Mouse (Mus musculus) CH12.LX (cell line): ENCODE measurements around the gene Snx21. TPM values are rescaled to one million over a fixed set of nuclear protein-coding genes. Genes with fewer than 3 reads are reported as not detected.
A peak's percentile ranks its signal among the peaks of the same experiment; 100 is the strongest.

Source experiments
- DNase-seq: peaks from one replicate; pipeline ENCODE4 v3.0.0-alpha.2; 2013; ENCODE audit errors: extremely low read depth
- H3K27ac ChIP-seq: 2 replicates; pipeline ENCODE4 v1.5.1; 2012; ENCODE audit warnings: low read depth, mild to moderate bottlenecking, control low read depth, moderate library complexity; ENCODE audit not compliant: insufficient read depth
- H3K27me3 ChIP-seq: replicated peaks from 2 replicates; pipeline ENCODE3; 2012; ENCODE audit warnings: inconsistent platforms
- H3K36me3 ChIP-seq, 2 experiments: replicated peaks in 1 of 2; 2 replicates each; pipeline versions ENCODE3 to v1.6.1; 2012; ENCODE audit warnings: inconsistent platforms in 1 of 2, low read length in 1 of 2, mild to moderate bottlenecking in 1 of 2, mixed read lengths in 1 of 2, moderate library complexity in 1 of 2; ENCODE audit not compliant: control insufficient read depth in 1 of 2, insufficient read depth in 1 of 2
- H3K4me1 ChIP-seq, 2 experiments: 2 replicates each; pipeline ENCODE4 v1.6.1; 2012; ENCODE audit warnings: inconsistent platforms in 1 of 2, moderate library complexity in 1 of 2; ENCODE audit not compliant: insufficient read depth in 2 of 2, control insufficient read depth in 1 of 2
- H3K4me2 ChIP-seq: 2 replicates; pipeline ENCODE4 v1.6.1; 2012; ENCODE audit warnings: low read depth, mild to moderate bottlenecking, control low read depth; ENCODE audit not compliant: poor library complexity, insufficient read depth, severe bottlenecking
- H3K4me3 ChIP-seq, 3 experiments: fragments of 150-350 bp in 1 of 3; sonication (generic) in 1 of 3; replicated peaks in 1 of 3; 2 replicates each; pipeline versions ENCODE3 to v1.5.1; 2011 to 2012; ENCODE audit warnings: low read depth in 2 of 3, low read length in 2 of 3, mild to moderate bottlenecking in 2 of 3, moderate library complexity in 2 of 3, control low read depth in 1 of 3, improper control_type of control experiment in 1 of 3, inconsistent platforms in 1 of 3, mixed read lengths in 1 of 3; ENCODE audit not compliant: poor library complexity in 1 of 3
- H3K79me2 ChIP-seq: replicated peaks from 2 replicates; pipeline ENCODE4 v1.6.1; 2012; ENCODE audit warnings: mild to moderate bottlenecking, moderate library complexity; ENCODE audit not compliant: control insufficient read depth, poor library complexity, insufficient read depth, severe bottlenecking; ENCODE audit errors: extremely low read depth
- H3K9ac ChIP-seq: 2 replicates; pipeline ENCODE4 v1.6.1; 2012; ENCODE audit warnings: low read depth, mild to moderate bottlenecking, control low read depth, moderate library complexity; ENCODE audit not compliant: insufficient read depth
- H3K9me3 ChIP-seq: replicated peaks from 2 replicates; pipeline ENCODE3; 2012; ENCODE audit warnings: low read length, inconsistent platforms, mixed read lengths
- BHLHE40 ChIP-seq: IDR thresholded peaks from 2 replicates; pipeline ENCODE4 v1.6.1; 2011; ENCODE audit warnings: mild to moderate bottlenecking, low read depth, low read length, improper control_type of control experiment
- CHD1 ChIP-seq: IDR thresholded peaks from 2 replicates; pipeline ENCODE4 v1.6.1; 2012; ENCODE audit warnings: low read depth, low read length, improper control_type of control experiment, inconsistent platforms
- CHD2 ChIP-seq: IDR thresholded peaks from 2 replicates; pipeline ENCODE4 v1.6.1; 2011; ENCODE audit warnings: low read length, improper control_type of control experiment
- CTCF ChIP-seq, 2 experiments: IDR thresholded peaks in 1 of 2; conservative IDR thresholded peaks in 1 of 2; 2 replicates each; pipeline ENCODE4 v1.5.1; 2011 to 2012; ENCODE audit warnings: low read depth in 2 of 2, low read length in 2 of 2, improper control_type of control experiment in 1 of 2, inconsistent platforms in 1 of 2, mild to moderate bottlenecking in 1 of 2, moderate library complexity in 1 of 2
- ELF1 ChIP-seq: IDR thresholded peaks from 2 replicates; pipeline ENCODE4 v1.6.1; 2014; ENCODE audit warnings: low read depth, mild to moderate bottlenecking, inconsistent platforms, low read length, improper control_type of control experiment
- ETS1 ChIP-seq: conservative IDR thresholded peaks from 2 replicates; pipeline ENCODE4 v1.6.1; 2012; ENCODE audit warnings: low read depth, mild to moderate bottlenecking, inconsistent platforms, low read length, improper control_type of control experiment, moderate library complexity
- IRF4 ChIP-seq: IDR thresholded peaks from 2 replicates; pipeline ENCODE4 v1.6.1; 2014; ENCODE audit warnings: low read depth, mild to moderate bottlenecking, inconsistent platforms, low read length, improper control_type of control experiment
- MAX ChIP-seq: IDR thresholded peaks from 2 replicates; pipeline ENCODE4 v1.6.1; 2011; ENCODE audit warnings: low read length, improper control_type of control experiment
- MXI1 ChIP-seq: IDR thresholded peaks from 2 replicates; pipeline ENCODE4 v1.6.1; 2011; ENCODE audit warnings: mild to moderate bottlenecking, low read depth, low read length, improper control_type of control experiment
- MYC ChIP-seq: IDR thresholded peaks from 2 replicates; pipeline ENCODE4 v1.6.1; 2011; ENCODE audit warnings: low read depth, mild to moderate bottlenecking, improper control_type of control experiment, low read length
- RAD21 ChIP-seq: IDR thresholded peaks from 2 replicates; pipeline ENCODE4 v1.6.1; 2011; ENCODE audit warnings: low read depth, mild to moderate bottlenecking, low read length, improper control_type of control experiment, moderate library complexity
- SMC3 ChIP-seq: IDR thresholded peaks from 2 replicates; pipeline ENCODE4 v1.6.1; 2011; ENCODE audit warnings: low read depth, low read length, improper control_type of control experiment
- TBP ChIP-seq: conservative IDR thresholded peaks from 2 replicates; pipeline ENCODE4 v1.6.1; 2011; ENCODE audit warnings: low read depth, low read length, improper control_type of control experiment
- UBTF ChIP-seq: IDR thresholded peaks from 2 replicates; pipeline ENCODE4 v1.6.1; 2012; ENCODE audit warnings: low read depth, mild to moderate bottlenecking, inconsistent platforms, low read length, improper control_type of control experiment, moderate library complexity
- USF1 ChIP-seq: IDR thresholded peaks from 2 replicates; pipeline ENCODE4 v1.6.1; 2014; ENCODE audit warnings: low read depth, mild to moderate bottlenecking, inconsistent platforms, low read length, improper control_type of control experiment
- ZC3H11A ChIP-seq: IDR thresholded peaks from 2 replicates; pipeline ENCODE4 v1.6.1; 2012; ENCODE audit warnings: low read depth, mild to moderate bottlenecking, inconsistent platforms, low read length, improper control_type of control experiment
- ZMIZ1 ChIP-seq: IDR thresholded peaks from 2 replicates; pipeline ENCODE4 v1.6.1; 2012; ENCODE audit warnings: low read depth, mild to moderate bottlenecking, inconsistent platforms, low read length, improper control_type of control experiment
- dilution Hi-C: fragments of 300-500 bp; cut with MboI; formaldehyde crosslinking; loops from 2 replicates; pipeline ENCODE4 v1.14.3; 2020; ENCODE audit warnings: low sequenced_read_pairs; ENCODE audit not compliant: extremely low pct_unique_long_range_greater_than_20kb, extremely low pct_ligation_motif_present
- in situ Hi-C: fragments of 300-500 bp; cut with MboI; formaldehyde crosslinking; loops from 3 replicates; pipeline ENCODE4 v1.14.3; 2019; ENCODE audit warnings: low sequenced_read_pairs, low pct_ligation_motif_present, low pct_unique_long_range_greater_than_20kb, mixed read lengths
- polyA plus RNA-seq: library from polyadenylated mRNA; unstranded; fragments of >175 nt; gene quantifications from 2 replicates; pipeline ENCODE4 v1.2.1, GENCODE M21; 2012; ENCODE audit warnings: low read depth; ENCODE audit not compliant: insufficient read length
- total RNA-seq, 2 experiments: library from RNA; depleted of rRNA; stranded (reverse); fragments of 300-350 nt in 1 of 2; fragments of >200 nt in 1 of 2; gene quantifications; 2 replicates each; pipeline ENCODE4 v1.2.3; 2012 to 2014

The Snx21 gene
- total and polyA plus RNA-seq, 3 experiments: 0.71 to 3.3 (median 1.5) TPM

- Histone ChIP-seq H3K9me3 (no peaks in the 10 kb centered on the region), H3K27me3 (no peaks in the 10 kb centered on the region), H3K9ac (peak overlapping the region; percentile 64), H3K27ac (peak overlapping the region; percentile 34), H3K36me3 (peaks cover 8 to 48% of the 10 kb centered on the region in 2 experiments), H3K4me2 (peak overlapping the region; percentile 73), H3K79me2 (peaks cover 12% of the 10 kb centered on the region), H3K4me3 (peak overlapping the region; percentile 76 to 93 (median 79)), H3K4me1 (peaks cover 5 to 25% of the 10 kb centered on the region in 2 experiments; a peak in 2 of 4 replicates)
- no peak for TF ChIP-seq CHD2
- no peak for TF ChIP-seq CTCF (conservative IDR thresholded peaks at IDR 0.05 in 1 of 2, IDR thresholded peaks at IDR 0.05 in 1 of 2; ENCODE audit: low read depth in 2 of 2, low read length in 2 of 2)
- TF ChIP-seq USF1: no peak
- no peak for TF ChIP-seq ELF1
- TF ChIP-seq MAX: no peak
- TF ChIP-seq CHD1: no peak
- no peak for TF ChIP-seq SMC3
- no peak for TF ChIP-seq ETS1
- TF ChIP-seq UBTF: 0 out of 2 replicates have a peak, but pooled peaks have one; percentile 19
- TF ChIP-seq RAD21: no peak
- TF ChIP-seq IRF4: no peak
- peak; percentile 55; the same call in 1 of the 2 replicates for TF ChIP-seq MYC
- dilution Hi-C loops (no loop called here), in situ Hi-C loops (no loop called here)
- no peak for DNase-seq
These were observed 19.7 kb downstream of the Snx21 start for GRCm38 (mm10) chr2:164805332-164805718.

GRCm38 (mm10) chr2:164806614-164807013, 21.0 kb downstream of the Snx21 start:
- H3K4me1 ChIP-seq: peaks cover 5 to 25% of the 10 kb centered on the region in 2 experiments; a peak in 2 of 4 replicates
- DNase-seq: no peak
- no peaks in the 10 kb centered on the region for H3K9me3 ChIP-seq
- H3K79me2 ChIP-seq: peaks cover 12% of the 10 kb centered on the region
- no peak overlapping the region for H3K4me2 ChIP-seq
- no peak overlapping the region for H3K9ac ChIP-seq
- H3K36me3 ChIP-seq: peaks cover 7 to 44% of the 10 kb centered on the region in 2 experiments
- no peaks in the 10 kb centered on the region for H3K27me3 ChIP-seq
- H3K27ac ChIP-seq: no peak overlapping the region
- dilution Hi-C loops (no loop called here), in situ Hi-C loops (no loop called here)
- no peak overlapping the region for H3K4me3 ChIP-seq
- TF ChIP-seq TBP (no peak), MXI1 (no peak), ZC3H11A (no peak), BHLHE40 (no peak), ZMIZ1 (no peak)
